Mouse (Mus musculus) kidney, adult 2 months (tissue): ENCODE measurements around the gene Olfr279. TPM values are rescaled to one million over a fixed set of nuclear protein-coding genes. Genes with fewer than 3 reads are reported as not detected.

Source experiments
- DNase-seq: peaks from one replicate; pipeline ENCODE4 v3.0.0; 2021
- H3K27ac ChIP-seq: fragments of 200-500 bp; 2 replicates; pipeline ENCODE4 v1.5.1; 2012; ENCODE audit warnings: low read depth, low read length, control low read depth, inconsistent platforms; ENCODE audit not compliant: insufficient read depth
- H3K27me3 ChIP-seq: fragments of 200-500 bp; replicated peaks from 2 replicates; pipeline ENCODE4 v1.6.1; 2012; ENCODE audit warnings: mild to moderate bottlenecking, moderate library complexity, low read length, inconsistent platforms; ENCODE audit not compliant: control insufficient read depth, insufficient read depth
- H3K36me3 ChIP-seq: fragments of 200-500 bp; 2 replicates; pipeline ENCODE4 v1.6.1; 2012; ENCODE audit warnings: mild to moderate bottlenecking, moderate library complexity, low read length, inconsistent platforms; ENCODE audit not compliant: control insufficient read depth, insufficient read depth
- H3K4me1 ChIP-seq: fragments of 200-500 bp; 2 replicates; pipeline ENCODE4 v1.6.1; 2011; ENCODE audit warnings: low read length; ENCODE audit not compliant: control insufficient read depth, insufficient read depth
- H3K4me3 ChIP-seq: fragments of 200-500 bp; 2 replicates; pipeline ENCODE4 v1.5.1; 2011; ENCODE audit warnings: mild to moderate bottlenecking, low read depth, low read length, control low read depth; ENCODE audit not compliant: insufficient read depth
- CTCF ChIP-seq: fragments of 200-500 bp; conservative IDR thresholded peaks from 2 replicates; pipeline ENCODE4 v1.5.1; 2011; ENCODE audit warnings: low read depth, mild to moderate bottlenecking, control low read depth, low read length, moderate library complexity, mixed read lengths; ENCODE audit not compliant: insufficient read depth, insufficient read length
- POLR2A ChIP-seq: fragments of 200-500 bp; IDR thresholded peaks from one replicate; pipeline ENCODE4 v1.6.1; 2011; ENCODE audit warnings: low read depth, low read length, control low read depth
- WGBS: fragments of 180-500 bp; shearing (Covaris S2); methylation state at CpG from one replicate; pipeline ENCODE4 v1.1.7; 2018; 5-methylcytosine and 5-hydroxymethylcytosine counted together
- polyA plus RNA-seq: library from polyadenylated mRNA; depleted of rRNA; stranded (reverse); fragments of >200 nt; gene quantifications from 2 replicates; pipeline ENCODE4 v1.2.3, GENCODE M21; 2012

Olfr279 gene
- polyA plus RNA-seq, 1 experiment = not detected

DNA sequence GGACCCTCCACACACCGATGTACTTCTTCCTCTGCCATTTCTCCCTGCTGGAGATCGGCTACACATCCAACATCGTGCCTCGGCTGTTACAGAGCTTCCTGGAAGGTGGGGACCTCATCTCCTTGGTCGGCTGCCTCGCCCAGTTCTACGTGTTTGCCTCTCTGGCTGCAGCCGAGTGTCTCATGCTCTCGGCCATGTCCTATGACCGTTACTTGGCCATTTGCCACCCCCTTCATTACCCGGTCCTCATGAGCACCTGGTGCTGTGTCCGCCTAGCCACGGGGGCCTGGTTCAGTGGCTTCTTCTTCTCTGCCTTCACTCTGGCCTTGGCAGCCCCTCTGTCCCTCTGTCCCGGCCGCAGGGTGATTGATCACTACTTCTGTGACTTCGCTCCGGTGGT lies 5.4 kb downstream of the Olfr279 start:
- no peak overlapping the region for H3K4me3 ChIP-seq
- WGBS = 85% methylated on average over 17 of the region's 17 CpGs
- H3K36me3 ChIP-seq = no peaks in the 10 kb centered on the region
- no peaks in the 10 kb centered on the region for H3K27me3 ChIP-seq
- DNase-seq = no peak
- TF ChIP-seq POLR2A (no peak), CTCF (no peak)
- H3K27ac ChIP-seq = no peak overlapping the region
- H3K4me1 ChIP-seq = no peaks in the 10 kb centered on the region

DNA sequence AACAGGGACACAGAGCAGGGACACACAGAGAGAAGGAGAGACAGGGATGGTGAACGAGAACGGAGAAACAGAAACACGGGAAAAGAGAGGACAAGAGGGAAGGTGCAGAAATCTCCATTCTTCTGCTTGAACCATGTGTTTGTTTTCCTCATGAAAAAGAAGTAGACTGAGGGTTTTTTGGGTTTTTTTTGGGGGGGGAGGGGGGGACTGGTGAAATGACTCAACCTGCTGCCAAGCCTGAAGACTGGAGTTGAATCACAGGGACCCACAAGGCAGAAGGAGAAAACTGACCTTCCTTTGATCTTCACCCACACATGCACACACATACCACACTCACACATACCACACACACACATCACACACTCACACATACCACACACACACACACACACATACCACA lies 11.1 kb downstream of the Olfr279 start:
- Histone ChIP-seq H3K4me1 (no peaks in the 10 kb centered on the region), H3K4me3 (no peak overlapping the region), H3K36me3 (no peaks in the 10 kb centered on the region), H3K27ac (no peak overlapping the region), H3K27me3 (no peaks in the 10 kb centered on the region)
- DNase-seq = no peak
- WGBS = 88% methylated on average over 3 of the region's 3 CpGs
- TF ChIP-seq CTCF = no peak
- TF ChIP-seq POLR2A = no peak

DNA sequence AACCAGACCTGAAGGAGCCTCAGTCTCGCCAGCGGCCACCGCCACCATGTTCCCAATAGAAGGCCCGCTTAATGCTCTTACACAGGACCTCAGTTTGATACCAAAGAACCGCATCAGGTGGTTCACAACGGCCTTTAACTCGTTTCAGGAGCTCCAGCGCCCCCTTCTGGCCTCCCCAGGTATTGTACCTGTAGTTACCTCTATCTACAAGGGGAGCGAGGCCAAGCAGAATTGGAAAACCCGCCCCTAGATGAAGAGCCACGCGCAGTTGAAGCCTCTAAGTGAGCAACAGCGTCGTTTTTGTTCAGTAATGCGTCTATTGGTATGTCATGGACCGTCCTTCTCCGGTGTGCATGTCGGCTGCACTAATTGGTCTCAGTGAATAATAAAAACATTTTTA lies 12.3 kb downstream of the Olfr279 start:
- H3K4me1 ChIP-seq = no peaks in the 10 kb centered on the region
- DNase-seq = peak; percentile 56
- TF ChIP-seq POLR2A = no peak
- TF ChIP-seq CTCF = peak; percentile 64
- no peaks in the 10 kb centered on the region for H3K27me3 ChIP-seq
- H3K36me3 ChIP-seq = no peaks in the 10 kb centered on the region
- WGBS = 13% methylated on average over 18 of the region's 18 CpGs
- no peak overlapping the region for H3K4me3 ChIP-seq
- no peak overlapping the region for H3K27ac ChIP-seq

DNA sequence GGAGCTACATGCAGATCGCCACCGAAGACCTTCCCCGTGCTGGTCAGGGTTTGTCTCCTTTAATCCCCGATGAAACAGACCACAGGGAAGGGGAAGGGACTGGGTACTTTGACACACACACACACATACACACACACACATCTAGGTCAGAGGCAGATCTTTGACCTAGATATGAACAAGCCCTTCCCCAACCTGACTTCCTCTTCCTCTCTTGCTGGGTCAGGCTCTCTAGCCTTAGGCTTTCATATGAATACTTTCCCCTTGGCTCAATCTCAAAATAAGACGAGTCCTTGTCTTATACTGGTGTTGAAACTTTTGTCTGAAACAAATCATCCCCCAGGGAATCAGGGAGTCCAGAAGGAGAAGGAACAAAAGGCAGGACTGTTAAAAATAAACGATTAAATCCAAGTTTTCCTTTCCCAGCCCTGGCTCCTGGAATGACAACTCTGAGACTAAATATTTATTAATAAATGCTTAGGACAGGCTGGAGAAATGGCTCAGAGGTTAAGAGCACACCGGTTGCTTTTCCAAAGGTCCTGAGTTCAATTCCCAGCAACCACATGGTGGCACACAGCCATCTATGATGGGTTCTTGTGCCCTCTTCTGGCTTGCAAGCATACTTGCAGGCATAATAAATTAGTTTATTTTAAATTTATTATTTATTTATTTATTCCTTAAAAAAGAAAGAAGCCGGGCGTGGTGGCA lies 14.2 kb downstream of the Olfr279 start:
- WGBS = 60% methylated on average over 9 of the region's 9 CpGs
- Histone ChIP-seq H3K4me3 (no peak overlapping the region), H3K36me3 (no peaks in the 10 kb centered on the region), H3K27ac (no peak overlapping the region), H3K27me3 (no peaks in the 10 kb centered on the region), H3K4me1 (peaks cover 3% of the 10 kb centered on the region; the same call in 1 of the 2 replicates)
- DNase-seq = peak; percentile 68
- TF ChIP-seq POLR2A (no peak), CTCF (no peak)

DNA sequence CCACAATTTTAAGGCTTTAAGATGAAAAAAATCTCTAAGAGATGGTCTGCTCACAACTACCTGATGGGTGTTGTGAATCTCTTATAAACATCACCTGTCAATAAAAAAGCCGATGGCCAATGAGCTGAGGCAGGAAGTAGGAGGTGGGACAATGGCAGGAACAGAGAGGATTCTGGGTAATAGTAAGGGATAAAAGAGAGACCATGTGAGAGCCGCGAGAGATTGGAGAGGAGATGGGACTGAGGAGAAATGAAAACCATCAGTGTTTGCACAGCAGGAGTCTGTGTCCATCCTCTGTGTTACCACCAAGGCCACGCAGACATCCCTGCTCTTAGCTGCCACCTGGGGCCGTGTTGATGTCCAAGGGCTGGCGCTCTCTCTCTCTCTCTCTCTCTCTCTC lies 15.1 kb downstream of the Olfr279 start:
- no peak overlapping the region for H3K27ac ChIP-seq
- no peak for DNase-seq
- no peaks in the 10 kb centered on the region for H3K36me3 ChIP-seq
- no peaks in the 10 kb centered on the region for H3K27me3 ChIP-seq
- 93% methylated on average over 6 of the region's 6 CpGs for WGBS
- TF ChIP-seq CTCF = no peak
- TF ChIP-seq POLR2A = no peak
- no peak overlapping the region for H3K4me3 ChIP-seq
- peaks cover 3% of the 10 kb centered on the region; the same call in 1 of the 2 replicates for H3K4me1 ChIP-seq

DNA sequence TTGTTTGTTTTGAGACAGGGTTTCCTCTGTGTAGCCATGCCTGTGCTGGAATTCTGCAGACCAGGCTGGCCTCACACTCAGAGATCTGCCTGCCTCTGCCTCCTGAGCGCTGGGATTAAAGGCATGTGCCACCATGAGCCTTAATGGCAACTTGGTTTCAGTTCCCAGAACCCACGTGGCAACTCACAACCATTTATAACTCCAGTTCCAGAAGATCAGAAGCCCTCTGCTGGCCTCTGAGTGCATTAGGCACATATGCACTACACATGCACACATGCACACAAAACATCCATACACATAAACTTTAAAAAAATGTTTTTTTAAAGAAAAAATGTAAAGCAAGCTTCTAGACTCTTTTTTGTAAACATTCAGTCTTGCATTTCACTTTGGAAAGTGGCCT lies 17.2 kb downstream of the Olfr279 start:
- H3K27ac ChIP-seq = no peak overlapping the region
- 48% methylated on average over 2 of the region's 2 CpGs for WGBS

DNA sequence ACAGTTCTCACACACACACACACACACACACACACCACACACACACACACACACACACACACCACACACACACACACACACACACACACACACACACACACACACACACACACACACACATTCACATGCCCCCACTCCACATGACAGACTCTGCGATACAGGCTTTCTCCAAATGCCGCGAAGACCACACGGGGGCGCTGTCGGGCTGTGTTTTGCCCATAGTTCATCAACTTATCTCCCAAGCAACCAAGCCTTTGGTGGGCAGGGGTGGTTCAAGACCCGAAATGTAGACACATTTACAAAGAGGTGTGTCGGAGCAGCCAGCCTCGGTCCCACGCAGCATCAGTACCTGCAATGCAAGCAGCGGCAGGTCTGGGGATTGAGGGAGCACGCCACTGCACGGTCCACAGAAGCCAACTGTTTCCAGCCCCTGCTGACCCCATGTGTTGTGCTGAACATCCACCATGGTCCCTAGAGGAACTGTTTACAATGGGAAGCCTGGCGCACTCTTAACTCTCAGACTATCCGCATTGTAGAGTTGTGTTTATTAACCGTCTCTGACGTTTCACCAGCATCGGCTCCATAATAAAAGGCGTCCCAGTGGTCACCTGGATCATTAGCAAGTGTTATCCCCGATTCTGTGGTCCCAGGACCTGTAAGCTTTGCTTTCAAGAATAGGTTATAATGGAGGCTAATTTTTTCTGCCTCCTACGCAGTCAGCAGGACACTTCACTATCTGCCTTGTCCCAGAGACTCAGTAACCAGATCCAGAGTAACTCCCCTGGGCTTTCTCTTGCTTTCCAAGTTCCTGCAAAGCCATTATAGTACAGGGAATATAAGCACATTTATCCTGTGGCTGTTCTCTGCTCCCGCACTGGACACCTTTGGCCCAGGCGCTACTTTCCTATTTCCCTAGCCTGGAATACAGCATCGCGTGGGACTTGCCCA lies 18.5 kb downstream of the Olfr279 start:
- TF ChIP-seq POLR2A = no peak
- peak; percentile 79 for TF ChIP-seq CTCF

More for the DNA sequence above, 17.2 kb downstream of the Olfr279 start:
- no peaks in the 10 kb centered on the region for H3K27me3 ChIP-seq
- no peaks in the 10 kb centered on the region for H3K36me3 ChIP-seq
- no peak for DNase-seq
- peaks cover 3% of the 10 kb centered on the region; the same call in 1 of the 2 replicates for H3K4me1 ChIP-seq
- TF ChIP-seq CTCF (no peak), POLR2A (no peak)
- H3K4me3 ChIP-seq = no peak overlapping the region

More for the DNA sequence above, 18.5 kb downstream of the Olfr279 start:
- Histone ChIP-seq H3K36me3 (no peaks in the 10 kb centered on the region), H3K27me3 (no peaks in the 10 kb centered on the region), H3K4me3 (peak overlapping the region; percentile 25; the same call in 1 of the 2 replicates), H3K27ac (no peak overlapping the region), H3K4me1 (peaks cover 3% of the 10 kb centered on the region; the same call in 1 of the 2 replicates)
- peak; percentile 72 for DNase-seq
- WGBS = 26% methylated on average over 25 of the region's 25 CpGs
